Mouse (Mus musculus) cerebellum, adult 9-10 months (tissue): ENCODE measurements around the gene Ift22.
A peak's percentile ranks its signal among the peaks of the same experiment; 100 is the strongest.
"Not testable (repeated sequence)": the region's sequence is repeated elsewhere in the genome, so short reads cannot be mapped to it uniquely, and the experiment has no call there.

Experiments
- DNase-seq: peaks from one replicate; pipeline ENCODE4 v3.0.0; 2022

Gene Ift22

DNA sequence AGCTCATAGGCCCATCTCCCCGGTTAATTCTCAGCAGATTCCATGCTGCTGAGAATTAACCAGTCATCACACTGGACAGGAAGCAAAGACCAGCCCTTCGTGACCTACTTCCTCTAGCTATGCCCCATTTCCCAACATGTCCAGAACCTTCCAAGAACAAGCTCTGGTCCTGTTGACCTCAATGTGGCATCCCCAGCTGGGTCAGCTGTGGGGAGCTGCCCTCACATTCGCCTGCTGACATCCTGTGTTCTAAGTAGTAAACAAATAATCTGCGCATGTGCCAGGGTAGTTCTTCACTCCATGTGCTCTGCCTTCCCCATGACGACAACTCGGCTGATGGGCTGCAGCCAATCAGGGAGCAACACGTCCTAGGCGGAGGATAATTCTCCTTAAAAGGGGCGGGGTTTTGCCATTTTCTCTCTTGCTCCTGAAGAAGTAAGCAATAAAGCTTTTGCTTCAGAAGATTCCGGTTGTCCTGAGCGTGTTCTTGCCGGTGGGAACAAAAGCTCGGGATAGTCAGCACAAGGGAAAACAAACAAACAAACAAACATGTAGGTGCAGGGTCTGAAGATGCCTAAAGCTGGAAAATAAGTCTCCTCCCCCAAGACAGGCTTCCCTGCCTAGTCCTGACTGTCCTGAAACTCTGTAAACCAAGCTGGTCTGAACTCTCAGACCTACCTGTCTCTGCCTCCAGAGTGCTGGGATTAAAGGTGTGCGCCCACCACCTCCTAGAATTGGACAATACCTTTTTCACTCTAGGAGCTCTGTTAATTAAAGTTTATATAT, 41.8 kb downstream of the Ift22 start:
- DNase-seq, result not testable (repeated sequence)

DNA sequence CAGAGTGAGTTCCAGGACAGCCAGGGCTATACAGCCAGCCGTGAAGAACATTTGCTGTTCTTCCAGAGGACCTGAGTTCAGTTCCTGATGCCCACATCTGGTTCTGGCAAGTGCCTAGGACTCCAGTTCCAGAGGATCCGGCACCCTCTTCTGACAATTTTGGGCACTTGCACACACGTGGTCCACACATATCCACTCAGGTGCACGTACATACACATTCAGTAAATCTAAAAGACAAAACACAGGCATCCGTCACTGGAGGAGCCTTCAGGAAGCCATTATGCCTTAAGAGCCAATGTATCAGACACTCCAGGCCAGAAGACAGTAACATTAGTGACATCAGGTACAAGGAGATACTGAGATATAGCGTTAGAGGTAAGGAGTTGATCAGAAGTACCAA, 42.6 kb downstream of the Ift22 start:
- DNase-seq, result no peak

DNA sequence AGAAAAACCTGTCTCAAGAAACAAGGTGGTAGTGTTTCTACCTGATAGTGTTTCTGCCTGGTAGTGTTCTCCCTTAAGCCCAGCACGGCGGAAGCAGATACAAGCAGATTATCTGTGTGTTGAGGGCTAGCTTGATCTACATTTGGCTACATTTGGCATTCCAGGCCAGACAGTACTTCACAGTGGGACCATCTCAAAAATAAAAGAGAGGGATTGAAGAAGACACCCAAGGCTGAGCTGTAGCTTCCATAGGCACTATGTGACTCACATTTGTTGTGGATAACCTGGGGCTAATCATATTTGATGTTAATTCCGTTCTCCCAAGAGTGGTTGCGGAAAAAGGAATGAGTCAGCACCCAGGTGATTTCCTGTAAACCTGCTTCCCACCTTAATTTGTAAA, 44.2 kb downstream of the Ift22 start:
- no peak for DNase-seq

DNA sequence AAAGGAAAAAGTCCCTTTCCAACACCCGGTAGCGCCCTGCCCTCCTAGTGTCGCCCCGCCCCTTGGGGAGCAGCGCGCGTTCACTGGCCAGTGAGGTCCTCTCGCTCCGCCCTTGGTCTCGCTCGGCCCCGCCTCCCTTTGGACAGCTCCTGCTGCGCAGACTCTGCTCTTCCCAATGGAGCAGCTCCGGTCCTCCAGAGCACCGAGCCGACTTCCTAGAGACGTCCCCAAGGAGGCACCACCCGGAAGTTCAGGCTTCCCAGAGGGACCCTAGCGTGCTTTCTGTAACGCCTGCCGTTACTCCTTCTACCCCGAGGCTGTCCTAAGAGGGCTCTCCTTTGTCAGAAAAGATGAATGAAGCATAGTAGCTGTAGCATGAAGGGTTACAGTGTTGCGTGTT, 45.1 kb downstream of the Ift22 start, which contains the start of gene Fis1:
TSS of gene Fis1 (plus strand) at position 261 of the 400 bp plus-strand sequence.
- DNase-seq, result peak; percentile 96

DNA sequence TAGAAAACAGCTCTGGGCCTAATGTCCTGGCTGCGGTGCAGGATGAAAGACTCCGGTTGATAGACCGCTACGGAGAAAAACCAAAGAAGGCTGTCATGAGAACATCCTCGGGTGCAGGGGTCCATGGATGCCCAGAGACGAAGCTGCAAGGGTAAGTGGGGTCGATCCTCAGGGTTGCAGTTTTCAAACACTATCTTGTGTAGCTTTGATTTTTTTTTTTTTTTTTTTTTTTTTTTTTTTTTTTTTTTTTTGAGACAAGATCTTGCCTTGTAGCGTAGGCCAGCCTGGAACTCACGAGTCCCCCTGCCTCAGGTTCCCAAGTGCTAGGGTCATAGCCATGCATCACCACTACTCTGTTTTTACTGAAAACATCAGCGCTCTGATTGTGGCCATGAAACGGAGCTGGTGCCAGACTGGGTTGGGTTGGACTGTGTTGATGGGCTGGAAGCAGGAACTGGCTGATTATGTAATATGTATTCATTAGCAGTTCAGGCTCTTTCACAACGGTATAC, 45.5 kb downstream of the Ift22 start:
- DNase-seq, result peak; percentile 68

DNA sequence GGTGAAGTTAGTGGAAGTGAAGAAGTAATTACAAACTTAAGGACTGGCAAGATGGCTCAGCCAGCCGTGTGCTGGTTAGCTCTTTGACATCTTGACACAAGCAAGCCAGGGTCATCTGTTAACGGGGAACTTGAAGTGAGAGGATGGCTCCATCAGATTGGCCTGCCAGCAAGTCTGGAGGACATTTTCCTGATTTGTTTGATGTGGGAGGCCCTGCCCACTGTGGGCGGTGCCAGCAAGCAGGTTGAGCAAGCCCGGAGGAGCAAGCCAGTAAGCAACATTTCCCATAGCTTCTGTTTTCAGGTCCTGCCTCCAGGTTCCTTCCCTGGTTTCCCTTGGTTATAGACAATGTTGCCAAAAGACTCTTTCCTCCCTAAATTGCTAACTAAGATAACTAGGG, 47.7 kb downstream of the Ift22 start:
- no peak for DNase-seq

DNA sequence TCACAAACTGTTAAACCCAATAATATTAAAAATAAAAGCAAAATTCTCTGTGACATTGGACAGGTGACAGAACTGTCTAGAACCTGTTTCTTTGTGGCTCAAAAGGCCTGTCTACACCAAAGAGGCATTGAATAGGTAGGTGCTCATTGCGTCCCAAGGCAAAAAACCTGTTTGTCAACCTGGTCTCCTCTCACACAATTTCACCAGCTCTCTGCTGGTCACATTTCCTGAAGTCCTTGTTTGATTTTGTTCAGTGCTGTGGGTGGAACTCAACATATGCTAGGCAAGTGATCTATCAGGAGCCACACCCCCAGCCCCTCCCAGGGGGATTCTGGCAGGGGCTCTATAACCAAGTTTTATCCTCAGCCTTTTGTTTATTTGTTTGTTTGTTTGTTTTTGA, 49.3 kb downstream of the Ift22 start:
- DNase-seq, result peak; percentile 21

DNA sequence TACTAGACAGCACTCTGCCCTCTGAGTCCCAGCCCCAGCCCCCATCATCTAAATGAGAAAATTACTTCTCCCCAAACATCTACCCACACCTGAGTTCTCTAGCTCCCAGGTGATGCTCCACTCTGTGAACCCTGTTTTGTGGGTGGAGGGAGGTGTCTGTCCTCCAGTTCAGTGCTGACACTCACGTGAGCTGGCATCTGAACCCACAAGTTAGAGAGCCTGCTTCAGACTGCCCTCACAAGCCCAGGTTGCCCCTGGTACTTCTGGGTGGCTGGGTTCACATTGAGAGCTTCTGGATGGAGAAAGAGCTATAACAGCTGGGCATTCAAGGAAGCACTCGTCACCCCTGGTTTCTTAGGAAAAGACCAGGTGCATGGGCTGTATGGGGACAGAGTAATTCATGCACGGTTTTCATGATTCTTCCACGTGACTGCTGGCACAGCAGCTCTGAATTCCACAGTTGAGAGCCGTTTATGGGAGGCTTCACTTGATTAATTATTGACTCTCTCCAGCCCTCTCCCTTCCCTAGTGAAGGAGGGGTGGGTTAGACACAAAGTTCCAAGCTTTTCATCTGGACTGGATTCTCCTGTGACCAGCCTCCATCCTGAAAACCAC, 51.1 kb downstream of the Ift22 start:
- peak; percentile 15 for DNase-seq

DNA sequence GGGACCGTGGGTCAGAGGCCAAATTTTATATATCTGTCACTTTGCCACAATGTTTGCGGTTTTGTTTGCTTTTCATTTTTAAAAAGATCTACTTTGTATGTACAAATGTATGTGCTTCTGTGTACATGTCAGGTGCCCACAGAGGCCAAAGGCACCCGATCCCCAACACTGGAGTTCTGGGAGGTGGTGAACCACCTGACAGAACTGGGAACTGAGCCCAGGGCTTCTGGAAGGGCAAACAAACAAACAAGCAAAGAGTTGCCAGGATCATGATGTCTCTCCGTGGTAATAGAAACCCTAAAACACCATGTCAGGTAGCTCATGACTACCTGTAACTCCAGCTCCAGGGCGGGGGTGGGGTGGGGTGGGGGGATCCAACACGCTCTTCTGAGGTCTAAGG, 52.1 kb downstream of the Ift22 start:
- peak; percentile 31 for DNase-seq

DNA sequence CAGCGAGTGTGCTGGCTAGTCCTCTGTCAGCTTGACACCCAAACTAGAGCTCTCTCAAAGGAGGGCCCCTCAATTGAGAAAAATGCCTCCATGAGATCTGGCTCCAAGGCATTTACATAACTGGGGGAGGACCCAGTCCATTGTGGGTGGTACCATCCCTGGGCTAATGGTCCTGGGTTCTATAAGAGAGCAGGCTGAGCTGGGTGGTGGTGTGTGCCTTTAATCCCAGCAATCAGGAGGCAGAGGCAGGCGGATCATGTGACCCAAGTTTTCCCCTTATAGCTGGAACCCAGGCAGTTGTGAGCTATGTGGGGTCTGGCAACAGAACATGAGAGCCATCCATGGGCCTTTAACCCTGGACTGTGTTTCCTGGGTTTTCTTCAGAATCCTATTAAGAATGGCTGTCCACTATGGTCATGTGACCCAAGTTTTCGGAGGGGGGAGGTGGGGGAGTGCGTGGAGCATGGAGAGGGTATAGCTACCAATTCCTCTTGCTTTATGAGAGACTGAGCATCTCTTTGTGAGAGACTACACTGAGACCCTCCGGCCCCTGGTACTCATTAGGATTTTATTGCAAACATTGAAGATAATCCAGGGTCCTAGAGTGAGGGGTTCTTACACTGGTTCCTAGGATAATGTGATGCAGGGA, 53.5 kb downstream of the Ift22 start:
- no peak for DNase-seq

DNA sequence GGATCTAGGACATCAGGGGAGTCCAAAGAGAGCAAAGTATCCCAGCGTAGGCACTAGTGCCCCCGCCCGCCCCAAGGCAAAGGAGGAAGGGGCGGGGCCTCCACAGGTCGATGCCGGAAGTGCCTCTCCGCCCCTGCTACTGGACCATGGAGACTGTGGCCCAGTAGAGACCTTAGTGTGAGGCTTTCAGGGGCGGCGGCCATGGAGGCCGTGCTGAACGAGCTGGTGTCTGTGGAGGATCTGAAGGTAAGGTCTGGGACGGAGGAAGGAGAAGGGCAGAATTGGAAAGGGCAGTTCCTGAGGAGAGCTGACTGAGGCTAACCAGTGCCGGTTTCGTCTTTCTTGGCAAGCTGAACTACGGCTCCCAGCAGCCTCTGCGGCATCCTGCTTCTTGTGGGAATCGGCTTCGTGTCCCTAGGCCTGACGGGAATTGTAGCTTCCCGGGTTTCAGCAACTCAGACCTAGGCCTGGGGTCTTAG, 54.1 kb downstream of the Ift22 start:
- DNase-seq, result peak; percentile 93

DNA sequence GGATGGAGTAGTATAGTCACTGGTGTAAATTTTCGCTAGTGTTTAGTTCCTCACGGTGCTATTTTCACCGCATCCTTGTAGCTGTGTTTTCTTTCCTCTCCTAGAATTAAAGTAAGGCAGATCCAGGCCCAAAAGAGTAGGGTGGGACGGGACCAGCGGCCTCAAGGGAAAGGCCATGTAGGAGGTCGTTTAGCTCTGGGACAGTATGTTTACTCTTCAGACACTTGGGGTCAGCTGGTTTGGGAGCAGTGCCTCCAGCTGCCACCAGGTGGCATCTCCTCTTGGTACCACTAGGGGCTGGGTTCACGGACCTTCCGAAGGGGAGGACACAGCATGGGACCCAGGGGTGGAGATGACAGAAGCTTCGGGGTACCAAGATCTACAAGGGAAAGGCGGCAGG, 54.6 kb downstream of the Ift22 start:
- DNase-seq, result peak; percentile 88

DNA sequence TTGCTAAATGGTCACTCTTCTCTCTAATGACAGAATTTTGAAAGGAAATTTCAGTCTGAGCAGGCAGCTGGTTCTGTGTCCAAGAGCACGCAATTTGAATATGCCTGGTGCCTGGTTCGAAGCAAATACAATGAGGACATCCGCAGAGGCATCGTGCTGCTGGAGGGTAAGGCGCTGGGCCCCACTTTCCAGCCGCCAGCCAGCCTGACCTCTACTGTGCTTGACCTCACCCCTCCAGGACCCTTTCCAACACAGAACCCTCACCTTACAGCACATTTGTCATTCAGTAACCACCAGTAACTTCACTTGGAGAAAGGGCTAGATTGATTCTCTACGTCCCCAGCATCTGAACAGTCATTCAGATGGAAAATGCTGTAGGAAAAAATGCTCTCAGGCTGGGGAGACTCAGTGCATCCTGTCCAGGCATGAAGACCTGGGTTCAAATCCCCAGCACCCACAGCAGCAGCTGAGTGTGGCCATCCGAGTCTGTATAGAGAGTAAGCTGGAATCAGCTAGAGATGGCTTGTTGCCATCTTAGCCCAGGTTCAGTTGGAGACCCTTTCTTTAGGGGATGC, 55.1 kb downstream of the Ift22 start:
- DNase-seq, result peak; percentile 63
